In genomic region chr5:139449161-139449791, GRCm38 (mm10) we compare ENCODE assay signal across 8 mouse cellular contexts. TPM values are rescaled to one million over a fixed set of nuclear protein-coding genes. Genes with fewer than 3 reads are reported as not detected.
DNase-seq lines count a peak whose midpoint lies in the region; ATAC-seq and TF ChIP-seq lines count a peak whose summit lies in the region.
"Had no signal": no experiment of that assay in that cellular context is flagged by ENCODE, and none has a peak within 500 bp of the region (broad histone marks: within the 10 kb centered on the region; RNA-seq: fewer than 3 reads in every experiment).

No protein-coding gene starts in this region.

- DNase-seq in MN1 (ENCODE audit: low spot score): peak; percentile 62
- peak; percentile 69 for DNase-seq in adrenal gland, postnatal 14 days
- no peak for DNase-seq in limb, embryonic 14.5 days (ENCODE audit: low spot score)
- DNase-seq in ovary, postnatal 36 days (ENCODE audit: low spot score): no peak
- DNase-seq in urinary bladder, postnatal 4 days (ENCODE audit: low spot score in 2 of 2): no peak

- no peak overlapping the region for H3K4me3 ChIP-seq in heart, embryonic 16.5 days (ENCODE audit: low read length)
- H3K4me3 ChIP-seq in limb, embryonic 14.5 days (replicated peaks; ENCODE audit: low read length): no peak overlapping the region
- no peak overlapping the region for H3K4me3 ChIP-seq in neural tube, embryonic 12.5 days
- H3K4me3 ChIP-seq: limb, embryonic 15.5 days had no signal

- H3K27me3 ChIP-seq in heart, embryonic 16.5 days (ENCODE audit: control insufficient read depth, insufficient read depth, low read length): no peaks in the 10 kb centered on the region
- no peaks in the 10 kb centered on the region for H3K27me3 ChIP-seq in limb, embryonic 14.5 days (ENCODE audit: control insufficient read depth, insufficient read depth, low read length)
- no peaks in the 10 kb centered on the region for H3K27me3 ChIP-seq in neural tube, embryonic 12.5 days (replicated peaks)
- H3K27me3 ChIP-seq: limb, embryonic 15.5 days had no signal

- peaks cover 8% of the 10 kb centered on the region for H3K4me1 ChIP-seq in heart, embryonic 16.5 days (ENCODE audit: control insufficient read depth, insufficient read depth, low read length)
- H3K4me1 ChIP-seq in limb, embryonic 14.5 days (ENCODE audit: control insufficient read depth, insufficient read depth, low read length): no peaks in the 10 kb centered on the region
- H3K4me1 ChIP-seq in neural tube, embryonic 12.5 days: peaks cover 22% of the 10 kb centered on the region

- H3K27ac ChIP-seq in heart, embryonic 16.5 days (ENCODE audit: low read length): no peak overlapping the region; the same call in 1 of the 2 replicates
- no peak overlapping the region for H3K27ac ChIP-seq in limb, embryonic 14.5 days (replicated peaks; ENCODE audit: low read depth, low read length)
- H3K27ac ChIP-seq in neural tube, embryonic 12.5 days: peak overlapping the region; percentile 62
- H3K27ac ChIP-seq: limb, embryonic 15.5 days had no signal

- H3K4me2 ChIP-seq in heart, embryonic 16.5 days (ENCODE audit: low read depth, low read length): no peak overlapping the region
- H3K4me2 ChIP-seq in limb, embryonic 14.5 days (replicated peaks; ENCODE audit: low read depth, low read length, severe bottlenecking): no peak overlapping the region
- H3K4me2 ChIP-seq in neural tube, embryonic 12.5 days (replicated peaks): 0 out of 2 replicates have a peak overlapping the region, but pooled peaks have one; percentile 5
- H3K4me2 ChIP-seq: limb, embryonic 15.5 days had no signal

- no peak overlapping the region for H3K9ac ChIP-seq in heart, embryonic 16.5 days (ENCODE audit: low read length)
- H3K9ac ChIP-seq in limb, embryonic 14.5 days (ENCODE audit: low read depth, low read length, severe bottlenecking): peak overlapping the region; percentile 1; the same call in 1 of the 2 replicates
- no peak overlapping the region for H3K9ac ChIP-seq in neural tube, embryonic 12.5 days
- H3K9ac ChIP-seq: limb, embryonic 15.5 days had no signal

- H3K9me3 ChIP-seq in heart, embryonic 16.5 days (replicated peaks; ENCODE audit: control insufficient read depth, low read length): no peaks in the 10 kb centered on the region
- H3K9me3 ChIP-seq in limb, embryonic 14.5 days (ENCODE audit: control insufficient read depth, low read length): no peaks in the 10 kb centered on the region
- no peaks in the 10 kb centered on the region for H3K9me3 ChIP-seq in neural tube, embryonic 12.5 days
- H3K9me3 ChIP-seq: limb, embryonic 15.5 days had no signal

- peaks cover 2% of the 10 kb centered on the region; the same call in 1 of the 2 replicates for H3K36me3 ChIP-seq in heart, embryonic 16.5 days (ENCODE audit: control insufficient read depth, insufficient read depth)
- H3K36me3 ChIP-seq in limb, embryonic 14.5 days (ENCODE audit: control insufficient read depth, insufficient read depth, low read length): peaks cover 9% of the 10 kb centered on the region; the same call in 1 of the 2 replicates
- H3K36me3 ChIP-seq in neural tube, embryonic 12.5 days: 0 out of 2 replicates have a peak, but pooled peaks cover 3% of the 10 kb centered on the region

- no peak for TF ChIP-seq POLR2A in limb, embryonic 14.5 days (IDR thresholded peaks at IDR 0.05; ENCODE audit: borderline replicate concordance, extremely low read depth, insufficient read depth, insufficient read length)

- ATAC-seq in heart, embryonic 16.5 days (replicated peaks; ENCODE audit: extremely low read depth, insufficient read depth, low FRiP score): peak; percentile 43
- no peak for ATAC-seq in limb, embryonic 14.5 days (ENCODE audit: low FRiP score, low read depth)
- ATAC-seq in neural tube, embryonic 12.5 days (ENCODE audit: low FRiP score, low read depth): peak; percentile 58

- WGBS in heart, embryonic 16.5 days: 35% methylated on average over 5 of the region's 5 CpGs
- WGBS in limb, embryonic 14.5 days: 65% methylated on average over 5 of the region's 5 CpGs
- WGBS in neural tube, embryonic 12.5 days: 45% methylated on average over 5 of the region's 5 CpGs

RNA-seq across cellular contexts. Expression of gene 3110082I17Rik, which starts 11.1 kb away (rescaled TPM):
- 9.6 and 11.2 TPM in 2 replicates for total RNA-seq in adrenal gland, postnatal 14 days (2021)
- polyA plus RNA-seq in heart, embryonic 16.5 days (2015; fragmentation: Nextera tagmentation; extraction: Ambion mirVana): 17.2 and 20.1 TPM in 2 replicates
- polyA plus RNA-seq in limb, embryonic 14.5 days (2012; rRNA removed): 23.2 and 25.2 TPM in 2 replicates
- 27.9 and 29.9 TPM in 2 replicates for polyA plus RNA-seq in limb, embryonic 14.5 days (2014; fragmentation: Nextera tagmentation; extraction: Ambion mirVana)
- 23.7 and 24.1 TPM in 2 replicates for polyA plus RNA-seq in neural tube, embryonic 12.5 days (2016; fragmentation: Nextera tagmentation; extraction: Ambion mirVana)

RNA-seq across cellular contexts. Expression of gene Gper1, which starts 26.3 kb away (rescaled TPM):
- 4.6 and 6.3 TPM in 2 replicates for total RNA-seq in adrenal gland, postnatal 14 days (2021)
- 3.0 and 4.0 TPM in 2 replicates for polyA plus RNA-seq in heart, embryonic 16.5 days (2015; fragmentation: Nextera tagmentation; extraction: Ambion mirVana)
- polyA plus RNA-seq in limb, embryonic 14.5 days (2012; rRNA removed): 4.7 and 5.7 TPM in 2 replicates
- 6.4 and 6.7 TPM in 2 replicates for polyA plus RNA-seq in limb, embryonic 14.5 days (2014; fragmentation: Nextera tagmentation; extraction: Ambion mirVana)
- polyA plus RNA-seq in neural tube, embryonic 12.5 days (2016; fragmentation: Nextera tagmentation; extraction: Ambion mirVana): 7.2 and 7.8 TPM in 2 replicates

RNA-seq across cellular contexts. Expression of gene Zfand2a, which starts 35.1 kb away (rescaled TPM):
- 23.2 and 24.1 TPM in 2 replicates for total RNA-seq in adrenal gland, postnatal 14 days (2021)
- polyA plus RNA-seq in heart, embryonic 16.5 days (2015; fragmentation: Nextera tagmentation; extraction: Ambion mirVana): 8.1 and 10.0 TPM in 2 replicates
- polyA plus RNA-seq in limb, embryonic 14.5 days (2012; rRNA removed): 16.4 and 17.3 TPM in 2 replicates
- 6.2 and 6.8 TPM in 2 replicates for polyA plus RNA-seq in limb, embryonic 14.5 days (2014; fragmentation: Nextera tagmentation; extraction: Ambion mirVana)
- 10.1 and 15.2 TPM in 2 replicates for polyA plus RNA-seq in neural tube, embryonic 12.5 days (2016; fragmentation: Nextera tagmentation; extraction: Ambion mirVana)

RNA-seq across cellular contexts. Expression of gene C130050O18Rik, which starts 44.2 kb away (rescaled TPM):
- 0.30 TPM in 2 replicates for total RNA-seq in adrenal gland, postnatal 14 days (2021)
- polyA plus RNA-seq in heart, embryonic 16.5 days (2015; fragmentation: Nextera tagmentation; extraction: Ambion mirVana): 0.43 and 0.66 TPM in 2 replicates
- 9.1 and 10.6 TPM in 2 replicates for polyA plus RNA-seq in limb, embryonic 14.5 days (2012; rRNA removed)
- 6.4 and 7.5 TPM in 2 replicates for polyA plus RNA-seq in limb, embryonic 14.5 days (2014; fragmentation: Nextera tagmentation; extraction: Ambion mirVana)
- 0.20 and 0.33 TPM in 2 replicates for polyA plus RNA-seq in neural tube, embryonic 12.5 days (2016; fragmentation: Nextera tagmentation; extraction: Ambion mirVana)

Comparison
In these comparisons a context has a peak if more than half of its experiments do, and no peak if none do; other contexts are left out.
1. DNase-seq: peak in MN1 (single experiment) and adrenal gland, postnatal 14 days (single experiment); none in limb, embryonic 14.5 days (single experiment), ovary, postnatal 36 days (single experiment) and urinary bladder, postnatal 4 days (0 of 2).